Mouse (Mus musculus) CD4-positive, CD25-positive, alpha-beta regulatory T cell, adult 4 months (primary cell): ENCODE measurements around the gene Rac1. TPM values are rescaled to one million over a fixed set of nuclear protein-coding genes. Genes with fewer than 3 reads are reported as not detected.
"Not testable (repeated sequence)": the region's sequence is repeated elsewhere in the genome, so short reads cannot be mapped to it uniquely, and the experiment has no call there.

Source experiments
- ATAC-seq: one replicate; pipeline ENCODE4 v1.8.0; 2017
- polyA plus RNA-seq, 2 experiments: library from polyadenylated mRNA; unstranded; fragments of 100-300 nt; shearing (Covaris generic); gene quantifications; one replicate each; pipeline ENCODE4 v1.2.1; 2017

Gene Rac1
- polyA plus RNA-seq, 2 experiments from 2014 or later, result 51.5 to 66.6 TPM

GRCm38 (mm10) chr5:143525454-143526225 is 2.2 kb downstream of the Rac1 start:
- ATAC-seq, result no peak

GRCm38 (mm10) chr5:143522882-143523281 is 5.0 kb downstream of the Rac1 start:
- no peak for ATAC-seq

- ATAC-seq, result peak; percentile 53
Measured at GRCm38 (mm10) chr5:143520415-143520814, 7.4 kb downstream of the Rac1 start.

GRCm38 (mm10) chr5:143518045-143518591 is 9.7 kb downstream of the Rac1 start:
- peak; percentile 77 for ATAC-seq

DNA sequence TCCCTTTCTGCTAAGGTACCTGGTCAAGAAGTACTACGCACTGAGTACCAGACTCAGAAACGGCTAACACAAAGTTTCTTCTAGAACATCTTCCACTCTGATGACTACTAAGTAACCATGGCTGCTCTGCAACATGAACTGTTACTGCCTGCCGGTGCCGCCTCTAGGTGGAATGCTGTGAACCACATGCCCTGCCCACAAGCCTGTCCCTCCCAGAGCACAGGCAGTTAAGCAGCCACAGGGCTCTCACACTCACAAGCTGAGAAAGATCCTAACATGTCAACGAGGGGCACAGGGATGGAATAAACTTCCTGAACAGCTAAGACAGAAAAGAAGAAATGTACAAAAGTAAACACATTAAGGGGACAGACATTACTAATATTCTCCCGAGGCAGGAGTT is 10.4 kb downstream of the Rac1 start:
- ATAC-seq, result peak; percentile 28

- ATAC-seq, result no peak
Measured at GRCm38 (mm10) chr5:143517005-143517404, 10.8 kb downstream of the Rac1 start.

DNA sequence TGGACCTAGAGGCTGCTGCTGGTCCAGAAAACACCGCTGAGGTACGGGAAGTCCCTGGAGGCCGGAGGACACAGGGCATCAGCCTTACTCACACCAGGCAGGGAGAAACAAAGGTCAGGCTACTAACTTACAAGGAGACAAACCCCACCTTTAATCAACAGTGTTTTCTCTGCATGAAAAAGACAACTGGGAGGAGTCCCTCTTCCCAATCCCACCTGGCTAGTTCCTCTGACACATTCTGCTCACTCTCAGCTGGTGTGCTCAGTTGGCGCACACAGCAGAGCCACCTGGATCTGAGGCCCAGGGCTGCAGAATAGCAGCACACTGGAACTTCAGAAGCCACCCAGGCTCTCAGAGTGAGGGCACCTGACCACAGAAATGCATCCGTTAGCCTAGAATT is 13.0 kb downstream of the Rac1 start:
- no peak for ATAC-seq

- no peak for ATAC-seq
Measured at GRCm38 (mm10) chr5:143512305-143512704, 15.5 kb downstream of the Rac1 start.

DNA sequence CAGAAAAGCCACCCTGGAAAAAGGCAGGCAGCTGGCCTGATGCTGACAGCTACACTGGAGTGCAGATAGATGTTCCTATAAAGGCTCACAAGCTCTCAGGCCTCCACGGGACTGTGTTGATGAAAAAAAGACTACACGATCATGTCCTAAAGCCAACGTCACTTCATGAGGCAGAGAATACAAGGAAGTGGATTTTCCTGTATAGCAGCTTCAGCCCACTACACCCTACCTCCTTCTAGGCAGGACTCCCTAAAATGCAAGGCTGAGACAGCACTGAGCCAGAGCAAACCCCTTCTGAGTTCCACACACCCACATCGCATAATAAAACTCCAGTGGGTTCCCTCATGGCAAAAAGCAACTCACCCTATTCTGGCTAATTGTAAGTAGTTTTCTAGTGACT is 16.3 kb downstream of the Rac1 start:
- ATAC-seq, result no peak

GRCm38 (mm10) chr5:143509737-143510136 is 18.1 kb downstream of the Rac1 start:
- no peak for ATAC-seq

GRCm38 (mm10) chr5:143509294-143509693 is 18.5 kb downstream of the Rac1 start:
- no peak for ATAC-seq

- peak; percentile 61 for ATAC-seq
Measured at GRCm38 (mm10) chr5:143505545-143505944, 22.3 kb downstream of the Rac1 start.

- ATAC-seq, result no peak
Measured at GRCm38 (mm10) chr5:143505056-143505455, 22.8 kb downstream of the Rac1 start.

GRCm38 (mm10) chr5:143504453-143504852 is 23.4 kb downstream of the Rac1 start:
- ATAC-seq, result peak; percentile 50

- no peak for ATAC-seq
Measured at GRCm38 (mm10) chr5:143503740-143504139, 24.1 kb downstream of the Rac1 start.

DNA sequence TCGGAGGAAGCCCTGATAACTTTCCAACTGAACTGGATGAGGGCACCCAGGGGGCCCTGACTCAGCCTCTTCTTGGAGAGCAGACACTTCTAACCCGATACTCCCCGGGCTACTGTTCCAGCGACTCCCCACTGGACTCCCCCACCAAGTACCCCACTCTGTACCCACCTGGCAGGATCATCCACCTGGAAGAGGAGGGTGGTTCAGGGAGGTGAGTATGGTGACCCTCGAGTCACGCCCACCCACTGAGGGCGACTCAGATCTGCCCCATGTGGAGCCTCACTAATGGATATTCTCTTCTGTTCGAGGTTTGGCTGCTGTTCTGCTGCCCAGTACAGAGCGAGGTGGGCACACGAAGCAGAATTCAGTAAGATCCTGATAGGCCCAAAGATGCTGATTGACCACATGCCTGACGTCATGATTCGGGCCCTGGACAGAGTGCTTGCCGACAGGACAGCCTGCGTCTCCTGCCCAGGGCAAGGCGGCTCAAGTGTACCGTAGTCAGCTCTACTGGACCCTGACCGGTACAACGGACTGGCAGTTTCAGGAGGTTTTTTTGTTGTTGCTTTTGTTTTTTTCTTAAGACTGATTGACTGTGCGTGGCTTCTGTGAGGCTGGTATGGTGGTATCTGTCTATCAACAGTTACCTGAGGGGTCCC is 24.8 kb downstream of the Rac1 start:
- ATAC-seq, result no peak

DNA sequence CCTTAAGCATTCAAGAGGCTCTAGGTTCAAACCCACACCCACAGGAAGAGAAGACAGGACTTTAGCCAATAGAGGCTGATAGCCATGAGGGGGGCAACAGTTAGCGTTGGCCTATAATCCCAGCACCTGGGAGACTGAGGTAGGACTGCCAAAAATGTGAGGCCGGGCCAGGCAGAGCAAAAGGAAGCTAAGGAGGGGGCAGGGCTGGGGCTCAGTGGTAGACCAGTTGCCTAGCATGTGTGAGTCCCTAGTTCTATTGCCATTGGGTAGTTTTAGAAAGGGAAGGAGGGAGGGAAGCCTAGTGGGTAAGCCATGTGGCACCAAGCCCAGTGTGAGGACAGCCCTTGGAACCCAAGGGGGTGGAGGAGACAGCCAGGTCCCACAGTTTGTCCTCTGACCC is 26.2 kb downstream of the Rac1 start:
- no peak for ATAC-seq

DNA sequence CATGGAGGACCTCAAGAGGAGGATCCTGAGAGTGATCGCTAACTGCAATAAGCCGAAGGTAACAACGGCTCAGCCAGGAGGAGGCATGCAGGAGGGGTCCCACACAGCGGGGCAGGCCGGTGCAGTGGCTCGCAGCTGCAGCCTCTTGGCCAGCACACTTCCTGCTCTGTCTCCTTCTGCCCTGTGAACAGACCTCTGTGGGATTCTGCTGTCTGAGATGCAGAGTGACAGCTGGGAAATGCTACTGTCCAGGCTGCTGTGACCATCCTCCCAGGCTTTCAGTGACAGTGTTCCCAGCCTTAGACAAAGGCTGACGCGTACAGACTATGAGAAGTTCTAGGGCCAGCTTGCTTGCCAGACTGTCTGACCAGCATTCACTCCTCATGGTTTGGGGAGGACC is 26.7 kb downstream of the Rac1 start:
- no peak for ATAC-seq

GRCm38 (mm10) chr5:143500711-143501110 is 27.1 kb downstream of the Rac1 start:
- ATAC-seq, result not testable (repeated sequence)

GRCm38 (mm10) chr5:143499686-143500085 is 28.1 kb downstream of the Rac1 start:
- peak; percentile 66 for ATAC-seq

DNA sequence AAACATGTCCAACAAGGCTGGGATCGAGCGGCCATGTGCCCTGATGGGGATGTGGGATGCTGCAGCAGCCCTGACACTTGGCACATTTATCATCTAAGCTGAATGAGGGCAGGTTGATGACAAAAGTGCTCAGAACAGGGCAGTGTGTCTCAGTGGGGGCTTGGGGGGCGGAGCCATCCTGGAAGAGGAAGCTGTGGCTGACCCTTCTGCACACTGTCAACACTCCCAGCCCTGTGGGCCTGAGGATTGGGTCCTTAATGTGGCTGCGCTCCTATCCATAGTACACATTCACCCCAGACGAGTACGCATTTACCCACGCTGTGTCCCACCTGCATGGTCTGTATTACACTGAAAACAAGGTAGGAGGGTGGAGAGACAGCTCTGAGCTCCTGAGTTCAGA is 28.6 kb downstream of the Rac1 start:
- no peak for ATAC-seq

- ATAC-seq, result no peak
Measured at GRCm38 (mm10) chr5:143497451-143497850, 30.4 kb downstream of the Rac1 start.

DNA sequence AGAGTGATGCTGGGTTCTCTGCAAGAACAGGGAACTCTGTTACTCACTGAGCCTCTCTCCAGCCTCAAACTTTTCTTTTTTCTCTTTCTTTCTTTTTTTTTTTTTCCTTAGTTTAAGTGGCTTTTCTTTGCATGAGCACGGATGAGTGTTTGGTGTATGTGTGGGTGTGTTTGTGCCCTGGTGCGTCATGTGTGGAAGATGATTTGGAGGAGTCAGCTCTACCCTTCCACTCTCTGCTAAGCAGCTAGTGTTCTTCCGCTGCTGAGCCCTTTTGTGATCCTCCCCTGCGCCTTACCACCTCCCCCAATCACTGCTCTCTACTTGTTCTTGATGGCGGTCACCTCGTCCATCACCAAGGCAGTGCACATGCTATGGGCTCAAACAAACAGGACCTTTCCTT is 32.1 kb downstream of the Rac1 start:
- no peak for ATAC-seq

DNA sequence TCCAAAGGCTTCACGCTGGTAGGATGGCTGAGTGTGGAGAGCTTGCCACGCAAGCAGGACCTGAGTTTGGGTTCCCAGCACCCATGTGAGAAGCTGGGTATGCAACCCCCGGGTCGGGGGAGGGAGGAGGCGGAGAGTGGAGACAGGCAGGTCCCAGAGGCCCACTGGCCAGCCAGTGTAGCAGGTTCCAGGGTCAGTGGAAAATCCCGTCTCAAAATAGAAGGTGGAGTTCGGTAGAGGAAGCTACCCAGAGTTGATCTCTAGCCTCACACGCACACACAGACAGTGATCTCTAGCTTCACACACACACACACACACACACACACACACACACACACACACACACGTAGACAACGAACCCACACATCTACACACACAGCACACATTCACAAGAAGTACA is 34.7 kb downstream of the Rac1 start:
- no peak for ATAC-seq
